Mouse (Mus musculus): ENCODE results near the gene Olfr1431. TPM values are rescaled to one million over a fixed set of nuclear protein-coding genes. Genes with fewer than 3 reads are reported as not detected.

Gene Olfr1431
- polyA plus RNA-seq (2017; shearing (Covaris generic)) = not detected

GRCm38 (mm10) chr19:12200334-12200733 is at the start of gene Olfr1431:
Gene Olfr1431 (plus strand): TSS chr19:12200634.

GRCm38 (mm10) chr19:12170062-12170599 is 30.3 kb upstream of the Olfr1431 start, which contains the start of gene Olfr1555-ps1:
Gene Olfr1555-ps1 (minus strand): TSS chr19:12170112.

GRCm38 (mm10) chr19:12232496-12232895 is 32.1 kb downstream of the Olfr1431 start, which contains the start of gene Olfr1432:
Gene Olfr1432 (minus strand): TSS chr19:12232596.

GRCm38 (mm10) chr19:12241559-12241958 is 41.1 kb downstream of the Olfr1431 start, which contains the start of gene Olfr262:
Gene Olfr262 (minus strand): TSS chr19:12241659.

GRCm38 (mm10) chr19:12260732-12261131 is 60.3 kb downstream of the Olfr1431 start, which contains the start of gene Olfr235:
Gene Olfr235 (plus strand): TSS chr19:12261032.

Other genes with a start within 250 kb of the Olfr1431 start
- 3.2 TPM for gene Osbp, start 234.7 kb upstream of the Olfr1431 start, polyA plus RNA-seq (2017; shearing (Covaris generic))
- 0.05 TPM for gene Olfr1423, start 159.3 kb upstream of the Olfr1431 start, polyA plus RNA-seq (2017; shearing (Covaris generic))
- not detected for gene Olfr1424, start 138.0 kb upstream of the Olfr1431 start, polyA plus RNA-seq (2017; shearing (Covaris generic))
- not detected for gene Olfr1425, start 122.9 kb upstream of the Olfr1431 start, polyA plus RNA-seq (2017; shearing (Covaris generic))
- gene Olfr1426, start 108.6 kb upstream of the Olfr1431 start, polyA plus RNA-seq (2017; shearing (Covaris generic)) = not detected
- gene Olfr1427, start 97.3 kb upstream of the Olfr1431 start, polyA plus RNA-seq (2017; shearing (Covaris generic)) = not detected
- not detected for gene Olfr1428, start 84.7 kb upstream of the Olfr1431 start, polyA plus RNA-seq (2017; shearing (Covaris generic))
- gene Olfr76, start 77.4 kb upstream of the Olfr1431 start, polyA plus RNA-seq (2017; shearing (Covaris generic)) = not detected
- 0.22 TPM for gene Olfr1555-ps1, start 30.5 kb upstream of the Olfr1431 start, polyA plus RNA-seq (2017; shearing (Covaris generic))
- gene Olfr1432, start 32.0 kb downstream of the Olfr1431 start, polyA plus RNA-seq (2017; shearing (Covaris generic)) = not detected
- gene Olfr262, start 41.0 kb downstream of the Olfr1431 start, polyA plus RNA-seq (2017; shearing (Covaris generic)) = not detected
- not detected for gene Olfr235, start 60.4 kb downstream of the Olfr1431 start, polyA plus RNA-seq (2017; shearing (Covaris generic))
- gene Olfr1434, start 79.2 kb downstream of the Olfr1431 start, polyA plus RNA-seq (2017; shearing (Covaris generic)) = not detected
- gene Olfr1436, start 98.5 kb downstream of the Olfr1431 start, polyA plus RNA-seq (2017; shearing (Covaris generic)) = not detected
- not detected for gene Olfr1437, start 124.5 kb downstream of the Olfr1431 start, polyA plus RNA-seq (2017; shearing (Covaris generic))
- gene Olfr1438-ps1, start 135.3 kb downstream of the Olfr1431 start, polyA plus RNA-seq (2017; shearing (Covaris generic)) = not detected
- gene Olfr1440, start 186.6 kb downstream of the Olfr1431 start, polyA plus RNA-seq (2017; shearing (Covaris generic)) = not detected
- gene Olfr1441, start 216.8 kb downstream of the Olfr1431 start, polyA plus RNA-seq (2017; shearing (Covaris generic)) = not detected
- not detected for gene Pfpl, start 227.3 kb downstream of the Olfr1431 start, polyA plus RNA-seq (2017; shearing (Covaris generic))

Data from activated CD4-positive, CD25-positive, alpha-beta regulatory T cell, adult 9 weeks (primary cell).